Mouse (Mus musculus) 416B (cell line): ENCODE results near the gene Tpbgl.
A peak's percentile ranks its signal among the peaks of the same experiment; 100 is the strongest.

Experiments
- DNase-seq: peaks from one replicate; pipeline ENCODE4 v3.0.0; 2011; ENCODE audit warnings: low read depth

The Tpbgl gene

DNA sequence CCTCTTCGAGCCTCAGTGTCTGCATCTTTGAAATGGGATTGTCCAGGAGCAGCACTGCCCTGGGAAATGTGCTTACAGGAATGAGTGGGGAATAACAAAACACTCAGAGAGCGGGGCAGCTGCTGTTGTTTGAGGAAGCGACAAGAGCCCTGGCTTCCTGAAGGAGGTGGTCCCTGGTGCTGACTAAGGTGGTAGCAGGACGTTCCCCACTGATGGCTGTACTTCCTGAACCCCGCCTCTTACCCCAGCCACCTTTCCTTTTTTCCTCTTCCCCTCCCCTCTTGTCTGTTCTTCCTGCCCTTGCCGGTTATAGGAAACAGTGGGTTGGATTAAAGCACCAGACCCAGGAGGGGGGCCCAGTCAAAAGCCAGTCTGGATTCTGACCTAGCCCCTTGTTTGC lies 46.7 kb downstream of the Tpbgl start:
- DNase-seq, result peak; percentile 80

GRCm38 (mm10) chr7:99579491-99580190 lies 47.3 kb downstream of the Tpbgl start:
- no peak for DNase-seq

DNA sequence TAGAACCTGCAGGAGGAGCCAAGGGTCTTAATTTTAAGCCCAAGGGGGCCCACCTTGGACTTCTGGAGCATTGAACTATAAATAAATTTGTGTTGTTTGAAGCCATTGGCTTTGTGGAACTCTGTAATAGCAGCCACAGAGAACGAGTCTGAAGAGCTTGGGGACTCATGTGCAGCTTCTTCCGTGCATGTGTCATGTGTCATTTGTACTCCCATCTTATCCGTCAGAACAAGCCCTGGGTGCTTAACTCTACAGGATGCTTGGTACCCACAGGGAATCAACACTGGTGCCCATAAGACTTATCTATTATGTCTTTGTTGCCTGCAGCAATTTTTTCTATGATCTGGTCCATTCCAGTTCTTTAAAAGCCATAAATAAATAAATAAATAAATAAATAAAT lies 48.7 kb downstream of the Tpbgl start:
- no peak for DNase-seq
